Mouse (Mus musculus): ENCODE measurements around the gene P4ha2. TPM values are rescaled to one million over a fixed set of nuclear protein-coding genes. Genes with fewer than 3 reads are reported as not detected.

The P4ha2 gene
- total RNA-seq, 2 experiments from 2014 or later, result 1.4 to 2.5 TPM

DNA sequence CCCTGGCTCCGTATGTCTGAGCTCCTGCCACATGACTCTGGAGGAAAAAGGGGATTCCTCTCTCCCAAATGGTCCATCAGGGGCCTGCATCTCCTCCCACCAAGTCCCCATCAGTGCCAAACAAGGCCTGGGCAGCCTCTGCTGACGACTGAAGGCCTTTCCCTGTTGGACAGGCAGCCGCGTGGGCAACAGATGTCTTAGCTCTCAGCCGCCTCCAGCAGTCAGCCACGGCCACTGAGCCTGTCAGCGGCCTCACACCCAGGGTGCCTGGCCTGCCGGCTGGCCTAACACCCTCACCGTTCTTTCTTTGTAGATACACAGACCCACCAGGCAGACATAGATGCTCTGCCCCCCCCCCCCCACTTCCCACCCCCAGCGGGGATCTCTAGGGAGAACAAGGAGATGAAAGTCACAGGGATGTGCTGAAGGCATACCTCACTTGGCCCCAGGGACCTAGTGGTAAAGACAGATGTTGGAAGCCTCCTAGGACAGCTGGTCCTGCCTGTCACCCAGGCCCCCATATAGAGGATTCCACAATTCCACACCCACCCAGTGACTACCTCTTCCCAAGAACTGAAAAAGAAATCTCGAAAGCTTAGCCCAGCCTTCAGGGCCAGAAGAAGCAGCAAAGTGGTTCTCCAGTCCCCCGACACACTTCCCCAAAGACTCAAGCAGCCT is 32.4 kb upstream of the P4ha2 start:
- ATAC-seq (replicated peaks; ENCODE audit: low FRiP score, low TSS enrichment, poor library complexity, severe bottlenecking), result no peak

DNA sequence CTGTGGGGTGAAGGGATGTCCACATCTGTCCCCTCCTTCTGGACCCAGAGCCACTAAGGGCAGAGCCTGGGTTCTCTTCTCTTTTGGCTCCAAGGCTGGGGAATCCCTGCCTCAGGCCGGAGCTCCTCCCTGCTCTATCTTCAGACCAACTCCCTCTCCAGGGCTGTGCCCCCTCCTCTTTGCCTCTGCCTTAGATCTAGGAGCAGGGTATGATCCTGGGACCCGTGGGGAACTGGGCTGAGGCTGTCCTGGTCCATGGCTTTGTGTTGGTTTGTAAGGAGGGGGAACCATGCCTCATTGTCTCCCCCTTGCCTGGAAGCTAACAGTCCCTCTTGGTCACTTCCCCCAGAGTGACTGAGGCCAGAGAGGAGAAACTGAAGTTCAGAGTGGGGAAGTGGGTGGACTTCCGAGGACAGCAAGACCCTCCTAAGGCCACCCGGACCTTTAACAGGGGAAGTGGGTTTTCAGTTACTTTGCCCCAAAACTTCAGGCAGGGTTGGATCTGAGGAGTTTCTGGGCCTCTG is 31.8 kb upstream of the P4ha2 start:
- ATAC-seq (replicated peaks; ENCODE audit: low FRiP score, low TSS enrichment, poor library complexity, severe bottlenecking), result no peak

DNA sequence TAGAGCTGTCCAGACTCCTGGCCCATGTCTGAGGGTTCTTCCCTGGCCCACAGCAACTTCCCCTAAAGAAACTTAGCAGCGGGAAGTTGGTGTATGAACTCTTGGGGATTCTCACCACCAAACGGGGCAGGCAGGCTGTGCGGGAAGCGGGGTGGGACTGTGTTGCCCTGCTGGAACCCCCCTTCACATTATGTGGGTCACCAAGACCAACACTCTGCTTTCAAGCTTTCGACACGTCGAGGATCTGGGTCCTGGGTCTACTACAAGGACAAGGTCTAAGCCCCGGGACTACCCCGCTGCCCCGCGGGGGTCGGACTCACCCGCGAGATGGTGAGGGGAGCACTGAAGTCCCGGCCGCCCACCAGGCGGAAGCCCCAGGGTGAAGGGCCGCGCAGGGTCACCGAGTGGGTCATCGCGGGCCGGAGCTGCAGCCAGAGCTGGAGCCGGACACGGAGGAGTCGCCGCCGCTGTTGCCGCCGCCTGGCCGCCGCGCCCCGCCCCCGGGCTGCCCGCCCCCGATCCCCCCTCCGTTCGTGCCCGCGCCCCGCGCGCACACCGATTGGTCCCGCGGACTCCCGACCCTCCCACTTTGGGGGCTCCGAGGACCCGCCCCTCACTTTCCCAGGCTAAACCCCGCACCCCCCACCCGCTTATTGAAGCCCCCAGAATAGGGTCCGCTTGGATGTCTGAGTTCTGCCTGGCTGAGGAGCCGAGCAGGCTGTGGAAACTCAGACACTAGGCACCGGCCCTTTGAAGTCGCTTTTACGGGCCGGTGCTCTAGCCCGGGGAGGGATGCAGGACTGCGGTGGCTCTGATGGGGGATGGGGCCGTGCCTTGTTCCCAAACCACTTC is 31.1 kb upstream of the P4ha2 start, which contains the start of gene Pdlim4:
Pdlim4 (minus strand) TSS at position 495 of the 852 bp plus-strand sequence.
- ATAC-seq (replicated peaks; ENCODE audit: low FRiP score, low TSS enrichment, poor library complexity, severe bottlenecking), result no peak

DNA sequence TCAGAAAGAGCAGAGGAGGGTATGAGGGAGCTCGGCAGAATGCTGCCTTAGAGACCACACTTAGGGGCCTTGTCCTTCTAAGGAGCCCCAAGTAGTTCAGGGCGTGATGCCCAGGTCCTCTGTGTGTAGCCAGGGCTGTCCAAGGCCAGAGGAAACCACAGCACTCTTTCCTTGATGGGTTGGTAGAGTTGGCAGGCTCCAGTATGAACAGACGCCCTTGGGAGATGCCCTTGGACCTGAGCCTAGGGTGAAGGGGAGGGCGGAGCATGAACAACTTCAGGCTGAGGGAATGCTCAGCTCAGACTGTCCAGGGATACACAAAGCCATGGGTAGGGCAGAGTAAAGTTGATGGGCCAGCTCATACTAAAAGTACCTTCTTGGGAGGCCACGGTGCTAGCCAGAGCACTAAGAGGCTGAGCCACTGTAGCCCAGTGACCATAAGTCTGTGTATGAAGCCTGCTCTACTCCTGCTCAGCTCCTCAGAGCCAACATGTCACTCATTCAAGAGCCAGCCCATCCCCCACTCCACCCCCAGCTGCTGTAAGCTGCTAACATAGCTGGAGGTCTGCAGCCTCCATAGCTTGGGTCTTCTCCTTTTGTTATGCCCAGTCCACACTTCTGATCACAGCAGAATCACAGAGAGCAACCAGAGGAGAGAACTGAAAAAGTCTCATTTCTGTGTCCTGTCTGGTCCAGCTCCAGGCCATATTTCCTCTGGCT is 28.0 kb upstream of the P4ha2 start:
- ATAC-seq (replicated peaks; ENCODE audit: low FRiP score, low TSS enrichment, poor library complexity, severe bottlenecking), result no peak

DNA sequence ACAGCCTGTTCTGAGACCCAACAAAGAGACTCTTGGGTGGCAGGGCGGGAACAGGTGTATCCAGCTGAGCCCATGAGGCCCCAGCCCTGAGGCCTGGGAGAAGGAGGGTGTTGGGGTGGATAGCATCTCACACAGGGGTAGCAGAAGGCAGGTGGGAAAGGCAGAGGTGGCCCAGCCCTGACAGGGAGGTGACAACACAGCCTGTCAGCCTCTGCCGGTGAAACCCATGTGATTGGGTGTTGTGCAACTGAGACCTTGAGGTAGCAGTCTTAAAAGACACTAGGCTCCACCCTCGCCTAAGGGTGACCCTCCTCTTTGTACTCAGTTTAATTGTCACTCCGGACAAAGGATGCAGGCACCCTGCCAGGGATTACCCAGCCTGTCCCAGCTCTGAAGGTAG is 26.6 kb upstream of the P4ha2 start:
- no peak for ATAC-seq (replicated peaks; ENCODE audit: low FRiP score, low TSS enrichment, poor library complexity, severe bottlenecking)

DNA sequence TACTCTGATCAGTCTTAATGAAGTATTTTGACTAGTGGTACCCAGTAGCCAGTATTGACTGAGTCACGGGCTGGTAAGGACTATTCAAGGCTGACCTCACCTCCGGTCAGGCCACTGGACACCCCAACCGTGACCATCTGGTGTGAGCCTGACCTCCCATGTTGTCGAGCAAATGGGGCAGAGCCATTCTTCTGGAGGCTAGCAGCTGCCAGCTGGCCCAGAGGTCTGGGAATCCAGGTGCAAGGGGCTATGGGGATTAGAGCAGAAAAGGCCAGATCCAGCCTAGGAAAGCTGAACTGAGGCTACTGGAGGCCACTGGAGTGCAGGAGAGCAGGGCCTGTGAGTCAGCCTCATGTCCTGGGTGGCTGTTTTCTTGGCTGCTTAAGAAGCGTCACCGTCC is 24.5 kb upstream of the P4ha2 start:
- no peak for ATAC-seq (replicated peaks; ENCODE audit: low FRiP score, low TSS enrichment, poor library complexity, severe bottlenecking)

GRCm38 (mm10) chr11:54076101-54076500 is 23.8 kb upstream of the P4ha2 start:
- no peak for ATAC-seq (replicated peaks; ENCODE audit: low FRiP score, low TSS enrichment, poor library complexity, severe bottlenecking)

GRCm38 (mm10) chr11:54080435-54080834 is 19.5 kb upstream of the P4ha2 start:
- ATAC-seq (replicated peaks; ENCODE audit: low FRiP score, low TSS enrichment, poor library complexity, severe bottlenecking), result no peak

DNA sequence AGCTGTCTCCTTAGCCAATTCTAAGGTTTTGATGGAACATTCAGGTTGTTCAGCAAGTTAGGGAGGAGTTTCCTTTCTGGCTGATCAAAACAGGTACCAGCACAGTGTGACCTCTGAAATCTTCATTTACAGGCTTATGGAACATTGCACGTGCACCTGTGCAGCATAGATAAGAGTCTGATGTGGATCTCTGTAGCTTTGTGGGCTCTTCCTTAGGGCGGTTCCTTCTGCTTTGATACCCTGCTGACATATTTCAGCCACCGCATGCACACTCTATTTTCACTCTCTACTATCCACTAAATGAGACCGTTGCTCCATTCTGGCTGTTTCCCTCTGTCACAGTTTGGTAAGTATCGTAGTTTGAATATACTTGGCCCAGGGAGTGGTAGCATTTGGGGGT is 17.2 kb upstream of the P4ha2 start:
- no peak for ATAC-seq (replicated peaks; ENCODE audit: low FRiP score, low TSS enrichment, poor library complexity, severe bottlenecking)

- no peak for ATAC-seq (replicated peaks; ENCODE audit: low FRiP score, low TSS enrichment, poor library complexity, severe bottlenecking)
Measured at GRCm38 (mm10) chr11:54084976-54085375, 14.9 kb upstream of the P4ha2 start.

GRCm38 (mm10) chr11:54085816-54086215 is 14.1 kb upstream of the P4ha2 start:
- no peak for ATAC-seq (replicated peaks; ENCODE audit: low FRiP score, low TSS enrichment, poor library complexity, severe bottlenecking)

DNA sequence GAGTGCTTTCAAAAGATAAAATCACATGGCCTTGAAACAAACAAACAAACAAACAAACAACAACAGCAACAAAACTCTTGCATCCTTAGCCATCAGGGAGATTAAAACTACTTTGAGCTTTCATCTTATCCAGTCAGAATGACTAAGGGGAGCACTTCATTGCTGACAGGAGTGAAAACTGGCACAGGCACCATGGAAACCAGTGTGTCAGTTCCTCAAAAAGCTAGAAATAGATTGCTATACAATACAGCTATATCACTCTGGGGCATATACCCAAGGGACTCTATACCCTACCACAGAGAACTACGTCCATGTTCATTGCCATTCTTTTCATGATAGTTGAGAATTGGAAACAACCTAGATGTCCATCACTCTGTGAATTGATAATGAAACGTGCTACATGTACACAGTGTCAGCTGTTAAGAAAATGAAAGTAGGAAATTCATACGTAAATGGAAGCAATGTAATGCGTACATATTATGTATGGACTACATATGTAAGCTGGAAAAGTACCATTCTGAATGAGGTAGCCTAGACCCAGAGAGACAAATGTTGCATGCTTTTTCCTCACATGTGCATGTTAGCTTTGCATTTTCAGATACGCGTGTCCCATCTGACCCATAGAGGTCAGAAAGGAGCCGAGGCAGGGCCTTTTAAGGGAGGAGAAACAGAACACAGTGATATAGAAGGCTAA is 11.5 kb upstream of the P4ha2 start:
- peak; percentile 17; the same call in 1 of the 2 replicates for ATAC-seq (replicated peaks; ENCODE audit: low FRiP score, low TSS enrichment, poor library complexity, severe bottlenecking)

DNA sequence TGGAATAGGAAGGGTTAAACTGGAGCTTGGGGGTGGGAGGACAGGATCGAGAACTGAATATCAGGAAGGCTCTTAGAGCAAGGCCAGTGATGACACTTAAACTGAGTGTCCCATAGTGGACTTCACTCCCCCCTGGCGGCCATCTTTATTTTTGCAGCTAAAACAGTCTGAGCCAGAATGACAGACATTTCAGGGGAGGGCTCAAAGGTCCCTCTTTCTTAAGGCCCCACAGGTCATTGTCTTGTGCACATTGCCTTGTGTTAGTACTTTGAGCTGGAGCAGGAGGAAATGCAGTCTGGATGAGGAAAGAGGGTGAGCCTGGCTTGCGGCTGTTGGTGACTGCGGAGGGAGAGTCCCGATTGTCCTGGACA is 11.0 kb upstream of the P4ha2 start:
- ATAC-seq (replicated peaks; ENCODE audit: low FRiP score, low TSS enrichment, poor library complexity, severe bottlenecking), result peak; percentile 72

- no peak for ATAC-seq (replicated peaks; ENCODE audit: low FRiP score, low TSS enrichment, poor library complexity, severe bottlenecking)
Measured at GRCm38 (mm10) chr11:54090091-54090879, 9.6 kb upstream of the P4ha2 start.

GRCm38 (mm10) chr11:54091726-54092125 is 8.2 kb upstream of the P4ha2 start:
- ATAC-seq (replicated peaks; ENCODE audit: low FRiP score, low TSS enrichment, poor library complexity, severe bottlenecking), result no peak

DNA sequence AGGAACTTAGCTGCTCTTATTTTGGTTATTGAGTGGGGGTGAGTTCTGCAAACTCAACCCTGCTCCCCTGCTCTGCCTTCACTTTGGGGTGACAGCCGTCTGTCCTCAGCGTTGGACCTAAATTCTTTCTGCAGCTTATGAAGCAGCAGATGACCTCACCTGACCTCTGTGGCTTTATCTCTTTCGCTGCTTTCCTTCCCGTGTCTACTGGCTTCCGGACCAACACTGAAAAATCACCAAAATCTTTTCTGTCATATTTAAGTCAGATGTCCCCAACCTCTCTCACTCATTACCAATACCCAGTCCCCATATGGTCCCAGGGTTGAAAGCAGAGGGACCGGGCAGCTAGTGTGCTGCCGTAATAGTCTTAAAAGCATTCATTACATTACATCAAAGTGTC is 7.7 kb upstream of the P4ha2 start:
- no peak for ATAC-seq (replicated peaks; ENCODE audit: low FRiP score, low TSS enrichment, poor library complexity, severe bottlenecking)

DNA sequence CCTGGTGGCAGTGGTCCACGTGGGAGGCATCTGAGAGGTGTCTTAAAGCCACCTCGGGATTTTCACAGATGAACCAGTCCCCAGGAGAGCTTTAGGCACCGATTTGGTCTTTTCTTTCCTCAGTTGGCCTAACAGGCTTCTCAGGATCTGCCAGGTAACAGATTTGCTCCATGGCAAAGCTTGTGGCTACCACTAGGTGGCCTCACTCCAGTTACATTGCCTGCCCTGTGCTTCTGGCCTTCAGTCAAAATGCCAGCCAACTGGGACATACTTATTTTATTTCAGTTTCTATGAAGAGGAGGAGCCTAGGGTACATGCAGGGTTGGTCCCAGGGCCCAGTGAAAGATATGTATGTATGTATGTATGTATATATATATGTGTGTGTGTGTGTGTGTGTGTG is 6.9 kb upstream of the P4ha2 start:
- ATAC-seq (replicated peaks; ENCODE audit: low FRiP score, low TSS enrichment, poor library complexity, severe bottlenecking), result peak; percentile 59

- peak; percentile 55 for ATAC-seq (replicated peaks; ENCODE audit: low FRiP score, low TSS enrichment, poor library complexity, severe bottlenecking)
Measured at GRCm38 (mm10) chr11:54100692-54101591, 1.0 kb downstream of the P4ha2 start.
